Mouse (Mus musculus) bone marrow macrophage, adult 2 months (primary cell): ENCODE results near the gene Rapgef4. TPM values are rescaled to one million over a fixed set of nuclear protein-coding genes. Genes with fewer than 3 reads are reported as not detected.

Experiments
- H3K27ac ChIP-seq: 2 replicates; pipeline ENCODE4 v1.5.1; 2012; ENCODE audit warnings: low read depth, low read length; ENCODE audit not compliant: insufficient read depth
- H3K4me1 ChIP-seq: 2 replicates; pipeline ENCODE4 v1.6.1; 2012; ENCODE audit warnings: low read length; ENCODE audit not compliant: control insufficient read depth, insufficient read depth
- H3K4me3 ChIP-seq: 2 replicates; pipeline ENCODE4 v1.5.1; 2012; ENCODE audit warnings: mild to moderate bottlenecking, low read length, moderate library complexity; ENCODE audit not compliant: insufficient read depth
- CTCF ChIP-seq: IDR thresholded peaks from 2 replicates; pipeline ENCODE4 v1.5.1; 2012; ENCODE audit warnings: low read depth, mild to moderate bottlenecking, low read length, moderate library complexity
- POLR2A ChIP-seq: IDR thresholded peaks from 2 replicates; pipeline ENCODE4 v1.6.1; 2012; ENCODE audit warnings: mild to moderate bottlenecking, low read depth, low read length, borderline replicate concordance
- polyA plus RNA-seq: library from polyadenylated mRNA; stranded (reverse); fragments of >200 nt; gene quantifications from 2 replicates; pipeline ENCODE4 v1.2.4, GENCODE M21; 2012; ENCODE audit not compliant: missing spikeins, insufficient read depth, insufficient read length

Gene Rapgef4
- polyA plus RNA-seq, 1 experiment: not detected

DNA sequence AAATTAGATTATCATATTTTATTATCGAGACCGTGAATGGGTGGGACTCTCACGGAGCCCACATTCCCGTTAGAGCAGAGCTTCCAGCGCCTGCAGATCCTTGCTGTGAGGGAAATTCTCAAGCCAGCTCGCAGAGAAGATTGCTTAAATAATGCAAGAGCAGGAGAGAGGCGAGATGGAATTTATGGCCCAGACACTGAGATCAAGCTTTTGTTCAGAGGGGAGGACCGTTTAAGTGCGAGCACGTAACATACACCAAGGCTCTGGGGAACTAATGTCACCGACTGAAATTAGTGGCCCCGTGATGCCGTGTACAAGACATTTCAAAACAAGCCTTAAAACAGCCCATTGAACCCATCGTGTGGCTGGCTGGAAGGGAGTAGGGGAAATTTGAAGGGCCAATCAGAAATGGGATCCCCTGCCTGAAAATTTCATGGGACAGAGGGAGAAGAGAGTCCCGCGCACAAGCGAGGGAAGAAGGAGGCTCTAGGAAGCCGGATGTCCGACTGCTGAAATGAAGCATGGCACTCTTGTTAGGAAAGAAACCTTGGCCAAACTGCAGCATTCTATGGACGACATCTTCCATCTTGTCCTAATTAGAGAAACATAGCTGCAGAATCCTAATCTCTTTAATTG lies 112.5 kb downstream of the Rapgef4 start:
- H3K4me1 ChIP-seq: no peaks in the 10 kb centered on the region
- no peak overlapping the region for H3K27ac ChIP-seq
- H3K4me3 ChIP-seq: no peak overlapping the region
- TF ChIP-seq CTCF: no peak
- TF ChIP-seq POLR2A: no peak

DNA sequence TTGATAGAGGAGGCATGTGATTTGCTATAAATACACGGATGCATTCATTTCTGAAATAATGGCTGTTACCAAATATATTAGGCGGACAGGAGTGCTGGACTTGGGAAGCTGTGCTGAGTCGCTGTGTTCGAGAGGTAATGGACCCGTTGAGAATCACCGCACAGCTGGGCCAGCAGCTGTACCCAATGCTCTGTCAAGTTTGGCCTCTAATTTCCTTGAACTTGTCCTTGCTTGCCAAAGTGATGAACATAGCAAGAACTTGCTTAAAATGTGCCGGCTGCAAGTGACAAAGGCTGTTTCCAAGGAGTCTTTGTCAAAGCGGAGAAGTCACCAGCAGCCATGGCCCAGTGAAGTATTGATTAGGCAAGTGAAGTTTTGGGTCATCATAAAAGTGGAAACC lies 113.0 kb downstream of the Rapgef4 start:
- H3K4me3 ChIP-seq: no peak overlapping the region
- no peaks in the 10 kb centered on the region for H3K4me1 ChIP-seq
- H3K27ac ChIP-seq: no peak overlapping the region
- TF ChIP-seq POLR2A (no peak), CTCF (no peak)

DNA sequence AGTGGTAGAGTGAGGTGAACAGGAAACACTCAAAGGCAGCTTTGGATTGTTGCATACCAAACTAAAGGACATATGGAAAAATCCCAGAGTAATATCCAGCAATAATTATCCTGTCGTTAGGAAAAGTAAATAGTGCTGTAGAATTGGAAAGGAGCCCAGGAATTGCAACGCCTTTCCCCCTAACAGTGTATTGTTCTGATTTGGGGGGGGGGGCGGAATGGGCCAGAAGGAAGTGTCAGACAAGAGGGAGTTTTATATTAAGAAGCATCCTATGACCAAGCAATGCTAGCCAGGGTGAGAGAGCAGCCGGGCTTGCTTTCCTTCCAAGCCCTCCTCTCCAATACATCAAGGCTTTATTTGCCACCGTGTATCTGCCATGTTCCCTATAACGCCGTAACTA lies 113.4 kb downstream of the Rapgef4 start:
- H3K4me3 ChIP-seq: no peak overlapping the region
- TF ChIP-seq CTCF (no peak), POLR2A (no peak)
- H3K4me1 ChIP-seq: no peaks in the 10 kb centered on the region
- no peak overlapping the region for H3K27ac ChIP-seq

DNA sequence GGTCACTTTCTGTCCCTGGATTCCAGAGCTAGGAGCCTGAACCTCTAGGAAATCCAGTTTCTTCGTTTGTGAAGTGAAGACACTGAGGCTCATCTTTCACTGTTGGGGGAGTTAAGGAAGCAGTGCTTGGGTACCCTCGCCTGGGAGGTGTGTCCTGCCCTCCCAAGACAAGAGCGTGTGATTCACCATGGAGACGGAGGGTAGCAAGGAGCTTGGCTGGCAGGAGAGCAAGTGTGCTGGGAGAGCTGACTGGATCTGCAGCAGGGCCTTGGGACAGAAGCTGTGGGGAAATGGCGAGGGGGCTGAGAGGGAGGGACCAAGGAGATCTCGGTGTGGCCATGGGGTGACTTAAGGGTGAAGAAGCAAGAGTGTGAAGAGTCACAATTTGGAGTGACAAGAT lies 114.0 kb downstream of the Rapgef4 start:
- no peak overlapping the region for H3K4me3 ChIP-seq
- H3K27ac ChIP-seq: no peak overlapping the region
- TF ChIP-seq POLR2A: no peak
- TF ChIP-seq CTCF: no peak
- no peaks in the 10 kb centered on the region for H3K4me1 ChIP-seq

DNA sequence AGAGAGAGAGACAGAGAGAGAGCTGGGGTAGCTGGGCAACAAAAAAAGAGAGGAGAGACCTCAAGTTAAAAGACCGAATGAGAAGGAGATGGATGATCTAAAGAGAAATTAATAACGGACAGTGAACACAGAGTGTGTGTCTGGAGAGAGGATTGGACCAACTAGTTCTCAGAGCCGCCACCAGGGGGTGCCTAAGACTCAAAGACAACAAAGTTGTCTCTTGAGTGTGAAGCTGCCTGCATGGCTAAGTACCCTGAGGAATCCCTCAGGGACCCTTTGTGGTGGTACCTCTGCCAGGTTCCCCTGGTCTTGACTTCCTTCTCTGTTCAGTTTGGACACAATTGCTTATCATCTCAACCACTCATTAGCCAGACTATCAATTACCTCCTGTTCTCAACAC lies 115.3 kb downstream of the Rapgef4 start:
- TF ChIP-seq POLR2A (no peak), CTCF (peak; percentile 51; the same call in 1 of the 2 replicates)
- Histone ChIP-seq H3K27ac (no peak overlapping the region), H3K4me1 (no peaks in the 10 kb centered on the region), H3K4me3 (no peak overlapping the region)

DNA sequence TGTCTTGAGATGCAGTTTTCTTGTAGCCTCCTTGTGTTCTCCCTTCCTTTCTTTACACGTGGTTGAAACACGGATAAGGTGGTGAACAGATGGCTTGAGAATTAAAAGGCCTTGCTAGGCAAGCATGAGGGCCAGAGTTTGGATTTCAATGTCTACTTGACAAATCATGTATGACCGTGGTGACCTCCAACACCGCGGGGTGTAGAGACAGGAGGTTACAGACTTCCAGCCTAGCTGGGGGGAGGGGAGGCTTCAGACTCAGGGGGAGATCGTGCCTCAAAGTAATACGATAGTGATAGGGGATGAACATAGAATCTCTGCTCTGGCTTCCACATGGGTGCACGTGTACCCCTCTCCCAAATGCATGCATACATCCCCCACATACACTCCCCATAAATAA lies 117.3 kb downstream of the Rapgef4 start:
- Histone ChIP-seq H3K27ac (no peak overlapping the region), H3K4me3 (no peak overlapping the region), H3K4me1 (no peaks in the 10 kb centered on the region)
- TF ChIP-seq POLR2A (no peak), CTCF (no peak)

DNA sequence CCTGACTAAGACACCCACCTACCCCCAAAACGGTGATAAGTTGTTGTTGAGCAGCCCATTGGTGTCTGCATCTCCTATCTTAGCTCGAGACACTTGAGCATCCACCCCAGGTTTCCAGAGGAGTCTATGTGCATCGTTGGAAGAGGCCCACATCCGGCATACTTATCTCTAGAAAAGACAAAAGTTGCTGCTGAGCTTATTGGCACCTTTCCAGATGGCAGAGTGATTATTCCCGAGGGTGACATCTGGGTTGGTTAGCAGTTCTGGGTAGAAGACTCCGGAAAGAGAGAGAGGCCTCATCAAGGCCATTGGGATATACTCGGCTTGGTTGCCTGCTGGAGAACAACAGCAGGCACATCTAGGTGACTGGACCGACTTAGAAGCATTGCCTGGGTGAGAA lies 123.6 kb downstream of the Rapgef4 start:
- TF ChIP-seq CTCF (no peak), POLR2A (no peak)
- Histone ChIP-seq H3K4me3 (no peak overlapping the region), H3K27ac (no peak overlapping the region), H3K4me1 (no peaks in the 10 kb centered on the region)

DNA sequence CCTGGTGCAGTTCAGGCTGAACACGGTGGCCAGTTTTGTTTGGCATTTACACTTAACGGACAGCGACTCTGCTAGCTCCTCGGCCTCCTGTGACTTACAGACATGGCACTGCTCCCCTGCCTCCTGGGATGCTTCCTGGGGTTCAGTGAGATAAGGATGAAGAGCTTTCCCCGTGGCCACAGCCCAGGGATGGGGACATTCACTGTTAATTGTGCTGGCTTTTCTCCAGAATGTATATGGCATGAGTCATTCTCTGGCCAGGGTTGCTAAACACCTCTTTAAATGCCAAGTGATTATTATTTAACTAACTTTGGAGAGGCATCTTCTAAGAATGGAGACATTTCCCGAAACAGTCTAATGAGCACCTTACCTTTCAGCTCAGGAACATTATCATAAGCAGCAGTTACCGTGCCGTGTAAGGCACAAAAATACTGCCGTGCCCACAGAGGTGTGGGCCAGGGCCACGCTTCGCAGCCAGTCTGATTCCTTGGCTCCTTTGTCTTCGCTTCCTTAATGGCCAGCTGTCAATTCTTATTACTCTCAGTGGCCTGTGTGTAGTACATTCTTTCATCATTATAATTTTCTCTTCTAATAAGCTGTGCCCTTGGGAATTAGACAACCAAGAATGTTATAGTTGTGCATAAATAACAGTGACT lies 126.6 kb downstream of the Rapgef4 start:
- H3K4me1 ChIP-seq: no peaks in the 10 kb centered on the region
- H3K4me3 ChIP-seq: no peak overlapping the region
- TF ChIP-seq POLR2A (no peak), CTCF (no peak)
- H3K27ac ChIP-seq: no peak overlapping the region

DNA sequence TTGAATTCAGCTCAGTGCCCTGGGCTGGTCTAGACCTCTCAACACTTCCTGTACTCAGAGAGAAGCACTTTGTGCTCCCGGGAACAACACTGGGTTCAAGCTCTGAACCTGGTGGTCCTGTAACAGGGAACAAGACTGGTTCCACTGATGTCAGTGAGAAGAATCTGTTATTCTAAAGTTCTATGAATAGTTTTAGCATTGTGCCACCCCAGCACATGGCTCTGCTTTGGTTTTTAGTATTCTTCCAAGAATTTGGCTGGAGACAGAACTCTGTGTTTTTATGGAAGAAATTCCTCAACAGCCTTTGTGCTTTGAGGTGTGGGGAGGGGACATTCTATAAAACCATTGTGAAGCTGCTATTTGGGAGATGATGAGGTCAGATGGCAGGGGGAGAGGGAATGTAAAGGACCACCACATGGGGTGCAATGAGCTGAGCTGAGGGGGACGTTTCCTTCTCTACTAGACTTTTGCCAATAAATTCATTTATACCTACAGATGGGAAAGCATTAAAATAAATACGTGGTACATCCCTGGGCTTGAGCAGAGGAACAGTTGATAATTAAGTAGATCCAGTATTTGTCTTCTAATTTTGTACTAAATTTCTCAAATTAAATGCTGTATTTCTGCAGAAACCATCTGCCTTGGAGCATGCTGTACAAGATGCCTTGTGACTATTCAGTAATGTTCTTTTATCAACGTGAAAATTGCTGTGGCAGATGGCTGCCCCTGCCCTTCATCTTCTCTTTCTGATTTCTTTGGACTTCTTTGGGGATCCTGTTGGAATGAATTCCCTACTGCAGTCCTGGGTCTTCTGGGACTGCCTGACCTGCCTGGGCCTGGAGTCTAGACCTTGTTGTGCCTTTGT lies 127.6 kb downstream of the Rapgef4 start:
- no peak for TF ChIP-seq CTCF
- no peak for TF ChIP-seq POLR2A
- Histone ChIP-seq H3K4me1 (no peaks in the 10 kb centered on the region), H3K27ac (no peak overlapping the region), H3K4me3 (no peak overlapping the region)

DNA sequence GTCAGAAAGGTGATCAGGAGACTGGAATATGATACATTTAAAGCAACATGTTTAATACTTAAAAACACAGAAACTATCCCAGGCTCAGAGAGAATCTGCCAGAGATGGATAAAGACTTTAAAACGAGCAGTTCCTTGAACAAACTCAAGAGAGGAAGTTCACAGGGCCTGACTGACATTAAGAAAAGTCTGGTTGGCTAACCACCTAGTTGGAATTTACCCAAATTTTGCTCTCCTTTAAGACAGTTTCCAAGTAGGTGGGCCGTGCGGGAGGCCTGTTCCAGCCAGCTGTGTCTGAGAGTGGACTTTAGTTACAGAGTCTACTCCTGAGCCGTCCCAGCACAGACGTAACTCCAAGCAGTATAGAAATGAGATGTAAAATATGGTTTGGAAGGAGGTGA lies 129.4 kb downstream of the Rapgef4 start:
- Histone ChIP-seq H3K4me1 (no peaks in the 10 kb centered on the region), H3K27ac (no peak overlapping the region), H3K4me3 (no peak overlapping the region)
- TF ChIP-seq CTCF (no peak), POLR2A (no peak)
